Mouse (Mus musculus) kidney, adult 2 months (tissue): ENCODE results near the gene Tuba1b. TPM values are rescaled to one million over a fixed set of nuclear protein-coding genes. Genes with fewer than 3 reads are reported as not detected.
"Not testable (repeated sequence)": the region's sequence is repeated elsewhere in the genome, so short reads cannot be mapped to it uniquely, and the experiment has no call there.

ENCODE experiments used
- DNase-seq: peaks from one replicate; pipeline ENCODE4 v3.0.0; 2021
- H3K27ac ChIP-seq: fragments of 200-500 bp; 2 replicates; pipeline ENCODE4 v1.5.1; 2012; ENCODE audit warnings: low read depth, low read length, control low read depth, inconsistent platforms; ENCODE audit not compliant: insufficient read depth
- H3K27me3 ChIP-seq: fragments of 200-500 bp; replicated peaks from 2 replicates; pipeline ENCODE4 v1.6.1; 2012; ENCODE audit warnings: mild to moderate bottlenecking, moderate library complexity, low read length, inconsistent platforms; ENCODE audit not compliant: control insufficient read depth, insufficient read depth
- H3K36me3 ChIP-seq: fragments of 200-500 bp; 2 replicates; pipeline ENCODE4 v1.6.1; 2012; ENCODE audit warnings: mild to moderate bottlenecking, moderate library complexity, low read length, inconsistent platforms; ENCODE audit not compliant: control insufficient read depth, insufficient read depth
- H3K4me1 ChIP-seq: fragments of 200-500 bp; 2 replicates; pipeline ENCODE4 v1.6.1; 2011; ENCODE audit warnings: low read length; ENCODE audit not compliant: control insufficient read depth, insufficient read depth
- H3K4me3 ChIP-seq: fragments of 200-500 bp; 2 replicates; pipeline ENCODE4 v1.5.1; 2011; ENCODE audit warnings: mild to moderate bottlenecking, low read depth, low read length, control low read depth; ENCODE audit not compliant: insufficient read depth
- CTCF ChIP-seq: fragments of 200-500 bp; conservative IDR thresholded peaks from 2 replicates; pipeline ENCODE4 v1.5.1; 2011; ENCODE audit warnings: low read depth, mild to moderate bottlenecking, control low read depth, low read length, moderate library complexity, mixed read lengths; ENCODE audit not compliant: insufficient read depth, insufficient read length
- POLR2A ChIP-seq: fragments of 200-500 bp; IDR thresholded peaks from one replicate; pipeline ENCODE4 v1.6.1; 2011; ENCODE audit warnings: low read depth, low read length, control low read depth
- WGBS: fragments of 180-500 bp; shearing (Covaris S2); methylation state at CpG from one replicate; pipeline ENCODE4 v1.1.7; 2018; 5-methylcytosine and 5-hydroxymethylcytosine counted together
- polyA plus RNA-seq: library from polyadenylated mRNA; depleted of rRNA; stranded (reverse); fragments of >200 nt; gene quantifications from 2 replicates; pipeline ENCODE4 v1.2.3, GENCODE M21; 2012

Tuba1b gene
- polyA plus RNA-seq, 1 experiment: 488 TPM

- DNase-seq: peak; percentile 90
These were observed 19.3 kb upstream of the Tuba1b start, which contains the start of the genes Gm49450 and Tuba1a for GRCm38 (mm10) chr15:98953401-98954356. Gene Gm49450, minus strand, starts transcription at chr15:98953551. Gene Tuba1a, minus strand, starts transcription at chr15:98953703.

GRCm38 (mm10) chr15:98952751-98953400, 18.5 kb upstream of the Tuba1b start:
- DNase-seq: peak; percentile 72
- Histone ChIP-seq H3K27me3 (no peaks in the 10 kb centered on the region), H3K27ac (peak overlapping the region; percentile 81), H3K4me1 (no peaks in the 10 kb centered on the region; the same call in 1 of the 2 replicates), H3K36me3 (no peaks in the 10 kb centered on the region), H3K4me3 (peak overlapping the region; percentile 69)
- WGBS: under 1% methylated on average over 41 of the region's 41 CpGs
- no peak for TF ChIP-seq POLR2A
- peak; percentile 31; the same call in 1 of the 2 replicates for TF ChIP-seq CTCF

More at GRCm38 (mm10) chr15:98953401-98954356, 19.3 kb upstream of the Tuba1b start, which contains the start of the genes Gm49450 and Tuba1a:
- Histone ChIP-seq H3K4me1 (no peaks in the 10 kb centered on the region; the same call in 1 of the 2 replicates), H3K27ac (peak within 1 kb of the TSS; percentile 81), H3K27me3 (no peaks in the 10 kb centered on the region), H3K4me3 (peak within 1 kb of the TSS; percentile 69), H3K36me3 (no peaks in the 10 kb centered on the region)
- WGBS: 11% methylated on average over 28 of the region's 28 CpGs
- TF ChIP-seq POLR2A: peak; percentile 80
- no peak for TF ChIP-seq CTCF

- no peaks in the 10 kb centered on the region; the same call in 1 of the 2 replicates for H3K4me1 ChIP-seq
- no peak for DNase-seq
- WGBS: 34% methylated on average over 5 of the region's 5 CpGs
- TF ChIP-seq CTCF (no peak), POLR2A (no peak)
- H3K27ac ChIP-seq: no peak overlapping the region
- no peaks in the 10 kb centered on the region for H3K36me3 ChIP-seq
- no peaks in the 10 kb centered on the region for H3K27me3 ChIP-seq
- H3K4me3 ChIP-seq: no peak overlapping the region
These were observed 17.7 kb upstream of the Tuba1b start for GRCm38 (mm10) chr15:98952063-98952455.

GRCm38 (mm10) chr15:98951122-98952062, 17.0 kb upstream of the Tuba1b start:
- H3K4me1 ChIP-seq, H3K27ac ChIP-seq, DNase-seq, H3K27me3 ChIP-seq, H3K36me3 ChIP-seq, H3K4me3 ChIP-seq: not testable (repeated sequence)
- WGBS: 85% methylated on average over 11 of the region's 15 CpGs

- H3K27ac ChIP-seq: no peak overlapping the region
- H3K4me1 ChIP-seq: no peaks in the 10 kb centered on the region; the same call in 1 of the 2 replicates
- DNase-seq: no peak
- H3K4me3 ChIP-seq: no peak overlapping the region
- H3K27me3 ChIP-seq: no peaks in the 10 kb centered on the region
- no peaks in the 10 kb centered on the region for H3K36me3 ChIP-seq
- 77% methylated on average over 3 of the region's 3 CpGs for WGBS
- TF ChIP-seq CTCF: no peak
These were observed 15.2 kb upstream of the Tuba1b start for GRCm38 (mm10) chr15:98949607-98949892.

- Histone ChIP-seq H3K4me1 (no peaks in the 10 kb centered on the region; the same call in 1 of the 2 replicates), H3K27ac (no peak overlapping the region), H3K36me3 (no peaks in the 10 kb centered on the region), H3K4me3 (no peak overlapping the region), H3K27me3 (no peaks in the 10 kb centered on the region)
- WGBS: 89% methylated on average over 6 of the region's 6 CpGs
- DNase-seq: no peak
- TF ChIP-seq CTCF (no peak), POLR2A (no peak)
These were observed 14.7 kb upstream of the Tuba1b start for GRCm38 (mm10) chr15:98948857-98949606.
